Comparison of ENCODE assay signal across 30 mouse cellular contexts in genomic region chr19:25180024-25180423, GRCm38 (mm10). TPM values are rescaled to one million over a fixed set of nuclear protein-coding genes. Genes with fewer than 3 reads are reported as not detected.
A peak's percentile ranks its signal among the peaks of the same experiment; 100 is the strongest.
DNase-seq lines count a peak whose midpoint lies in the region; ATAC-seq and TF ChIP-seq lines count a peak whose summit lies in the region.
"Had no signal": no experiment of that assay in that cellular context is flagged by ENCODE, and none has a peak within 500 bp of the region (broad histone marks: within the 10 kb centered on the region; RNA-seq: fewer than 3 reads in every experiment).

No protein-coding gene starts in this region.

- peak overlapping the region; percentile 61 to 84 for H3K27ac ChIP-seq in heart, embryonic 14.5 days (replicated peaks in 1 of 2; ENCODE audit: control insufficient read depth in 1 of 2, insufficient read depth in 1 of 2, low read depth in 2 of 2, low read length in 2 of 2)
- H3K27ac ChIP-seq in intestine, postnatal 0 days (ENCODE audit: low read depth, low read length) = no peak overlapping the region
- H3K27ac ChIP-seq: hindbrain, embryonic 10.5 days; hindbrain, embryonic 15.5 days; kidney, embryonic 15.5 days; liver, embryonic 14.5 days; neural tube, embryonic 12.5 days; stomach, embryonic 15.5 days had no signal

- H3K36me3 ChIP-seq in heart, embryonic 14.5 days (ENCODE audit: control insufficient read depth, insufficient read depth, low read length) = no peaks in the 10 kb centered on the region
- H3K36me3 ChIP-seq in intestine, postnatal 0 days (ENCODE audit: control insufficient read depth, insufficient read depth) = peaks cover 12% of the 10 kb centered on the region
- H3K36me3 ChIP-seq: hindbrain, embryonic 10.5 days; hindbrain, embryonic 15.5 days; kidney, embryonic 15.5 days; neural tube, embryonic 12.5 days; stomach, embryonic 15.5 days had no signal

- no peak overlapping the region for H3K4me3 ChIP-seq in heart, embryonic 14.5 days (ENCODE audit: control insufficient read depth in 1 of 2, insufficient read depth in 1 of 2, low read depth in 1 of 2, low read length in 2 of 2)
- no peak overlapping the region for H3K4me3 ChIP-seq in intestine, postnatal 0 days (ENCODE audit: low read depth, low read length)
- H3K4me3 ChIP-seq: hindbrain, embryonic 10.5 days; hindbrain, embryonic 15.5 days; kidney, embryonic 15.5 days; myocyte; neural tube, embryonic 12.5 days; stomach, embryonic 15.5 days had no signal

- no peak overlapping the region for H3K4me2 ChIP-seq in heart, embryonic 14.5 days (ENCODE audit: low read length)
- H3K4me2 ChIP-seq in intestine, postnatal 0 days (replicated peaks; ENCODE audit: low read depth) = no peak overlapping the region
- H3K4me2 ChIP-seq: hindbrain, embryonic 15.5 days; kidney, embryonic 15.5 days; midbrain, embryonic 11.5 days; neural tube, embryonic 12.5 days; stomach, embryonic 15.5 days had no signal

- 19% methylated on average over 6 of the region's 6 CpGs for WGBS in heart, embryonic 14.5 days
- 80% methylated on average over 6 of the region's 6 CpGs for WGBS in intestine, postnatal 0 days

- peak; percentile 30 for DNase-seq in gastrocnemius, adult 18-20 months (ENCODE audit: low spot score)
- DNase-seq in gastrocnemius, postnatal 36 days = no peak
- DNase-seq in heart, adult 9 months (ENCODE audit: low spot score in 2 of 2) = peak; percentile 55 to 57
- DNase-seq in heart, postnatal 14 days = peak; percentile 25 to 48
- DNase-seq in layer of hippocampus, postnatal 10 days (ENCODE audit: low spot score in 2 of 2) = no peak
- no peak for DNase-seq in spleen, adult 12 weeks (ENCODE audit: low spot score)
- DNase-seq: adrenal gland, postnatal 10 days; cerebellum, adult 11 months; cerebellum, adult 9-10 months; cerebellum, postnatal 36 days; kidney, adult 18-20 months; kidney, postnatal 25 days; left cerebral cortex, postnatal 4 days; liver; lung, adult 2 months; lung, postnatal 10 days; thymus, postnatal 14 days had no signal

- H3K4me1 ChIP-seq in heart, embryonic 14.5 days (ENCODE audit: control insufficient read depth in 2 of 2, insufficient read depth in 2 of 2, low read length in 2 of 2) = peaks cover 12 to 14% of the 10 kb centered on the region in 2 experiments
- H3K4me1 ChIP-seq in intestine, postnatal 0 days (replicated peaks; ENCODE audit: control insufficient read depth, insufficient read depth, low read length) = no peaks in the 10 kb centered on the region
- H3K4me1 ChIP-seq: hindbrain, embryonic 10.5 days; hindbrain, embryonic 15.5 days; neural tube, embryonic 12.5 days; stomach, embryonic 15.5 days had no signal

- intact Hi-C loops in gastrocnemius, postnatal 36 days (cut with DNase I) = no loop called here
- intact Hi-C loops in heart, postnatal 14 days (cut with DNase I) = loop anchor here (5.0 kb wide), 1 partner anchor 48 kb away; no protein-coding TSS in a partner anchor

- ATAC-seq in heart, embryonic 14.5 days (ENCODE audit: insufficient number of reproducible peaks, insufficient read depth, low FRiP score, low read depth) = peak; percentile 39; the same call in 1 of the 2 replicates
- ATAC-seq in intestine, postnatal 0 days = no peak
- ATAC-seq: forebrain, embryonic 14.5 days; inflammation-experienced regulatory T-cells, adult 6 months had no signal

- no peak for TF ChIP-seq CTCF in intestine, postnatal 0 days (IDR thresholded peaks at IDR 0.05; ENCODE audit: low read depth)

- no peak overlapping the region for H3K9ac ChIP-seq in heart, embryonic 14.5 days (ENCODE audit: low read length)
- no peak overlapping the region for H3K9ac ChIP-seq in intestine, postnatal 0 days (ENCODE audit: low read depth, low read length)
- H3K9ac ChIP-seq: hindbrain, embryonic 15.5 days; kidney, embryonic 15.5 days; liver, embryonic 14.5 days; neural tube, embryonic 12.5 days; stomach, embryonic 15.5 days had no signal

- H3K27me3 ChIP-seq in heart, embryonic 14.5 days (ENCODE audit: control insufficient read depth, insufficient read depth, low read length) = no peaks in the 10 kb centered on the region
- H3K27me3 ChIP-seq in intestine, postnatal 0 days (replicated peaks; ENCODE audit: control insufficient read depth, insufficient read depth, low read length) = no peaks in the 10 kb centered on the region
- H3K27me3 ChIP-seq: CH12.LX; hindbrain, embryonic 15.5 days; kidney, embryonic 15.5 days; neural tube, embryonic 12.5 days; stomach, embryonic 15.5 days had no signal

- no peaks in the 10 kb centered on the region for H3K9me3 ChIP-seq in heart, embryonic 14.5 days (ENCODE audit: control insufficient read depth, low read length)
- no peaks in the 10 kb centered on the region for H3K9me3 ChIP-seq in intestine, postnatal 0 days (ENCODE audit: control insufficient read depth)
- H3K9me3 ChIP-seq: hindbrain, embryonic 10.5 days; hindbrain, embryonic 15.5 days; kidney, embryonic 15.5 days; neural tube, embryonic 12.5 days; stomach, embryonic 15.5 days had no signal

RNA-seq across cellular contexts. Expression of gene Kank1, which starts 56.8 kb away (rescaled TPM):
- total RNA-seq in gastrocnemius, adult 18-20 months (2021) = 10 to 100 TPM; 21.8 to 25.8 TPM
- total RNA-seq in gastrocnemius, postnatal 36 days (2021) = 10 to 100 TPM; 12.6 to 13.5 TPM
- 43.2 and 46.4 TPM in 2 replicates for polyA plus RNA-seq in heart, embryonic 14.5 days (2014; fragmentation: Nextera tagmentation; extraction: Ambion mirVana)
- total RNA-seq in heart, postnatal 14 days (2021) = 10 to 100 TPM; 35.2 to 38.2 TPM
- 10 to 100 TPM; 28.4 to 29.5 TPM for total RNA-seq in layer of hippocampus, postnatal 10 days (2021)
- 6.0 and 6.9 TPM in 2 replicates for polyA plus RNA-seq in intestine, postnatal 0 days (2015; fragmentation: Nextera tagmentation; extraction: Ambion mirVana)
- polyA plus RNA-seq: inflammation-experienced regulatory T-cells, adult 6 months had no signal

Comparison
In these comparisons a context has a peak if more than half of its experiments do, and no peak if none do; other contexts are left out.
1. DNase-seq: peak in gastrocnemius, adult 18-20 months (single experiment), heart, adult 9 months (2 of 2) and heart, postnatal 14 days (2 of 2); none in gastrocnemius, postnatal 36 days (0 of 2), layer of hippocampus, postnatal 10 days (0 of 2) and spleen, adult 12 weeks (single experiment).